Mouse (Mus musculus): ENCODE results near the gene Tmem117.

DNA sequence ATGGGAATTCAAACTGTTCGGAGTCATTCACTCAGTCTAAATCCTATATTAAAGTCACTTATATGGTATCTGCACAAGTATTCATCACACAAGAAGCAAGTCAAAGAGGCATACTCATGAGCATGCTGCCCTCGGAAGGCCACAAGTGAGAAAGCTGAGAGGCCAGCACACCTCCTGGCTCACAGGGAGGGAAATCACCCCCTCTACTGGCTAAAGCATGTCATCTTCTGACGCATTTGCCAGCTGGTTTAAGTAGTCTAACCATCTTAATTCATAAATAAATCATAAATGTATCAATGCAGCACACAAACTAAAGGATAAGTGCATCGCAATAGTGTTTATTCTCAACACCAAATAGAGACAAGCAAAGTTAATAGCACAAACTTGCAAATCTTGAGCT lies 44.3 kb upstream of the Tmem117 start:
- TF ChIP-seq CTCF (IDR thresholded peaks at IDR 0.05; ENCODE audit: control insufficient read depth, insufficient read depth, insufficient replicate concordance, low read depth, low read length) = no peak
- TF ChIP-seq POLR2A (IDR thresholded peaks at IDR 0.05; ENCODE audit: control insufficient read depth, low read depth, low read length) = no peak

Data from testis, adult 2 months (tissue).